In the genomic region with DNA sequence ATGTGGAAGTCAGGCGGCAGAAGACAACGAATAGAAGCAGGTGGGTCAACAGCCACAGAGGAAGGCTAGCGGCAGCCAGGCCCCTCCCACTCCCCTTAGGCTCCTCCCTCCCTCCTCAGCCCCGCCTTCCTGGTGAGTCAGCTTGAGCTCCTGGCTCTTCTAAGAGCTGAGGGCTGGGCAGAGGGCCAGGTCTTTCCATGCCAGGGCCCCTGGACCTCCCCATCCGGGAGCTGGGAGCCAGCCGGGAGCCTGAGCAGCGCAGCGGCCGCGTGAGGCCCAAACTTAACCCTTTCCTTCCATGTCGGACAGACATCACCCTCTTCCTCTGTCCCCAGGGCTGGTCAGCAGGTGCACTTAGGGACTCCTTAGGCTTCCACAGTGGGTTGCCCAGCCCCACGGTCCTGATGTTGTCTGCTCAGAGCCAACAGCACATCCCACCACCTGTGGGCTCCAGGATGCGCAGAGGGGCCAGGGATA, we compare ENCODE assay signal across 8 mouse cellular contexts.
DNase-seq lines count a peak whose midpoint lies in the region; ATAC-seq and TF ChIP-seq lines count a peak whose summit lies in the region.

No protein-coding gene starts in this region.

- TF ChIP-seq CTCF in liver, adult 2 months (IDR thresholded peaks at IDR 0.05; ENCODE audit: low read depth, low read length), result no peak
- no peak for TF ChIP-seq CTCF in stomach, postnatal 0 days (IDR thresholded peaks at IDR 0.05; ENCODE audit: low read depth)

- no peaks in the 10 kb centered on the region for H3K36me3 ChIP-seq in forebrain, embryonic 11.5 days (ENCODE audit: control insufficient read depth, insufficient read depth, low read length)
- peaks cover 37% of the 10 kb centered on the region for H3K36me3 ChIP-seq in heart, embryonic 14.5 days (ENCODE audit: control insufficient read depth, insufficient read depth, low read length)
- H3K36me3 ChIP-seq in liver, adult 2 months (ENCODE audit: control insufficient read depth, insufficient read depth, low read length), result no peaks in the 10 kb centered on the region
- no peaks in the 10 kb centered on the region for H3K36me3 ChIP-seq in stomach, postnatal 0 days (ENCODE audit: control insufficient read depth, insufficient read depth, low read length)

- peak overlapping the region; percentile 22 for H3K4me3 ChIP-seq in forebrain, embryonic 11.5 days (ENCODE audit: low read depth, low read length)
- H3K4me3 ChIP-seq in heart, embryonic 14.5 days (ENCODE audit: control insufficient read depth in 1 of 2, insufficient read depth in 1 of 2, low read depth in 1 of 2, low read length in 2 of 2), result peak overlapping the region in 1 of 2 experiments; percentile 10; a peak in 1 of 4 replicates
- H3K4me3 ChIP-seq in liver, adult 2 months (ENCODE audit: insufficient read depth, low read depth, low read length), result no peak overlapping the region
- peak overlapping the region; percentile 4 for H3K4me3 ChIP-seq in stomach, postnatal 0 days (ENCODE audit: low read depth, low read length)

- under 1% methylated on average over 13 of the region's 13 CpGs for WGBS in forebrain, embryonic 11.5 days
- 3% methylated on average over 13 of the region's 13 CpGs for WGBS in heart, embryonic 14.5 days
- WGBS in liver, adult 2 months, result 6% methylated on average over 13 of the region's 13 CpGs
- WGBS in stomach, postnatal 0 days, result 3% methylated on average over 13 of the region's 13 CpGs

- H3K9ac ChIP-seq in forebrain, embryonic 11.5 days (ENCODE audit: low read length), result peak overlapping the region; percentile 20; the same call in 1 of the 2 replicates
- H3K9ac ChIP-seq in heart, embryonic 14.5 days (ENCODE audit: low read length), result peak overlapping the region; percentile 48
- H3K9ac ChIP-seq in liver, adult 2 months (ENCODE audit: low read depth, low read length), result no peak overlapping the region
- no peak overlapping the region for H3K9ac ChIP-seq in stomach, postnatal 0 days (ENCODE audit: low read length)

- no peak for TF ChIP-seq EP300 in stomach, postnatal 0 days (optimal IDR thresholded peaks at IDR 0.05)

- no peak for TF ChIP-seq POLR2A in liver, adult 2 months (IDR thresholded peaks at IDR 0.05; ENCODE audit: extremely low read depth, insufficient read depth, low read length)

- DNase-seq in 416B (ENCODE audit: low read depth), result peak; percentile 96
- DNase-seq in c-Kit-positive CD71-negative TER-119-negative erythroid progenitor cells, embryonic 14.5 days (ENCODE audit: low read depth), result peak; percentile 70
- peak; percentile 92 for DNase-seq in forebrain, embryonic 11.5 days (ENCODE audit: low spot score)
- peak; percentile 99 for DNase-seq in kidney, postnatal 10 days
- peak; percentile 70 for DNase-seq in liver, adult 2 months (ENCODE audit: extremely low read depth, low read depth, low spot score)
- DNase-seq in stomach, postnatal 0 days (ENCODE audit: low spot score), result peak; percentile 98

- no peaks in the 10 kb centered on the region for H3K79me2 ChIP-seq in liver, adult 2 months (ENCODE audit: control insufficient read depth, insufficient read depth, low read length)

- H3K27ac ChIP-seq in forebrain, embryonic 11.5 days (ENCODE audit: low read depth, low read length), result peak overlapping the region; percentile 68
- H3K27ac ChIP-seq in heart, embryonic 14.5 days (replicated peaks in 1 of 2; ENCODE audit: control insufficient read depth in 1 of 2, insufficient read depth in 1 of 2, low read depth in 2 of 2, low read length in 2 of 2), result peak overlapping the region; percentile 32 to 83
- H3K27ac ChIP-seq in liver, adult 2 months (replicated peaks; ENCODE audit: insufficient read depth, low read depth, low read length), result no peak overlapping the region
- peak overlapping the region; percentile 74 for H3K27ac ChIP-seq in stomach, postnatal 0 days (replicated peaks)

- ATAC-seq in forebrain, embryonic 11.5 days (replicated peaks; ENCODE audit: low FRiP score), result peak; percentile 85
- peak; percentile 93 for ATAC-seq in heart, embryonic 14.5 days (ENCODE audit: insufficient number of reproducible peaks, insufficient read depth, low FRiP score, low read depth)
- ATAC-seq in monocyte, adult 5-6 weeks (replicated peaks; ENCODE audit: insufficient number of reproducible peaks, low FRiP score, low TSS enrichment, poor library complexity, severe bottlenecking), result peak; percentile 52; the same call in 1 of the 2 replicates
- peak; percentile 93 for ATAC-seq in stomach, postnatal 0 days (ENCODE audit: low FRiP score, low TSS enrichment)

- H3K27me3 ChIP-seq in forebrain, embryonic 11.5 days (ENCODE audit: control insufficient read depth, insufficient read depth, low read length), result no peaks in the 10 kb centered on the region
- H3K27me3 ChIP-seq in heart, embryonic 14.5 days (ENCODE audit: control insufficient read depth, insufficient read depth, low read length), result no peaks in the 10 kb centered on the region
- no peaks in the 10 kb centered on the region for H3K27me3 ChIP-seq in liver, adult 2 months (ENCODE audit: control insufficient read depth, insufficient read depth, low read length)
- H3K27me3 ChIP-seq in stomach, postnatal 0 days (ENCODE audit: control insufficient read depth, insufficient read depth, low read length), result no peaks in the 10 kb centered on the region

- no peaks in the 10 kb centered on the region for H3K9me3 ChIP-seq in forebrain, embryonic 11.5 days (ENCODE audit: control insufficient read depth, low read length)
- H3K9me3 ChIP-seq in heart, embryonic 14.5 days (ENCODE audit: control insufficient read depth, low read length), result no peaks in the 10 kb centered on the region
- no peaks in the 10 kb centered on the region for H3K9me3 ChIP-seq in stomach, postnatal 0 days (ENCODE audit: control insufficient read depth, low read length)

- peak overlapping the region; percentile 50 for H3K4me2 ChIP-seq in forebrain, embryonic 11.5 days (ENCODE audit: low read depth, low read length, severe bottlenecking)
- peak overlapping the region; percentile 58 for H3K4me2 ChIP-seq in heart, embryonic 14.5 days (ENCODE audit: low read length)
- H3K4me2 ChIP-seq in stomach, postnatal 0 days (replicated peaks; ENCODE audit: low read depth), result peak overlapping the region; percentile 43

- H3K4me1 ChIP-seq in forebrain, embryonic 11.5 days (replicated peaks; ENCODE audit: control insufficient read depth, insufficient read depth, low read length), result peaks cover 11% of the 10 kb centered on the region; the same call in 1 of the 2 replicates
- H3K4me1 ChIP-seq in heart, embryonic 14.5 days (ENCODE audit: control insufficient read depth in 2 of 2, insufficient read depth in 2 of 2, low read length in 2 of 2), result peaks cover 25 to 26% of the 10 kb centered on the region in 2 experiments
- H3K4me1 ChIP-seq in liver, adult 2 months (ENCODE audit: control insufficient read depth, insufficient read depth, low read length), result no peaks in the 10 kb centered on the region
- H3K4me1 ChIP-seq in stomach, postnatal 0 days (replicated peaks; ENCODE audit: control insufficient read depth, insufficient read depth), result peaks cover 15% of the 10 kb centered on the region

Comparison
In these comparisons a context has a peak if more than half of its experiments do, and no peak if none do; other contexts are left out.
1. H3K9ac ChIP-seq: peak in forebrain, embryonic 11.5 days (single experiment) and heart, embryonic 14.5 days (single experiment); none in liver, adult 2 months (single experiment) and stomach, postnatal 0 days (single experiment).
2. Peak in every context shown above with its lines, with median percentiles within 50 percentile points of each other: DNase-seq, ATAC-seq and H3K4me2 ChIP-seq.